Mouse (Mus musculus) heart, adult 2 months (tissue): ENCODE results near the gene Nrap.
"Not testable (repeated sequence)": the region's sequence is repeated elsewhere in the genome, so short reads cannot be mapped to it uniquely, and the experiment has no call there.

ENCODE experiments used
- CTCF ChIP-seq: fragments of 200-600 bp; IDR thresholded peaks from 2 replicates; pipeline ENCODE4 v1.8.1; 2022; ENCODE audit warnings: antibody characterized with exemption, mild to moderate bottlenecking, moderate library complexity
- EP300 ChIP-seq: fragments of 200-500 bp; IDR thresholded peaks from 2 replicates; pipeline ENCODE4 v1.6.1; 2011; ENCODE audit warnings: low read depth, low read length, control low read depth; ENCODE audit not compliant: insufficient read depth
- POLR2A ChIP-seq: fragments of 200-500 bp; IDR thresholded peaks from 2 replicates; pipeline ENCODE4 v1.6.1; 2011; ENCODE audit warnings: mild to moderate bottlenecking, low read depth, low read length, control low read depth; ENCODE audit not compliant: insufficient read depth

DNA sequence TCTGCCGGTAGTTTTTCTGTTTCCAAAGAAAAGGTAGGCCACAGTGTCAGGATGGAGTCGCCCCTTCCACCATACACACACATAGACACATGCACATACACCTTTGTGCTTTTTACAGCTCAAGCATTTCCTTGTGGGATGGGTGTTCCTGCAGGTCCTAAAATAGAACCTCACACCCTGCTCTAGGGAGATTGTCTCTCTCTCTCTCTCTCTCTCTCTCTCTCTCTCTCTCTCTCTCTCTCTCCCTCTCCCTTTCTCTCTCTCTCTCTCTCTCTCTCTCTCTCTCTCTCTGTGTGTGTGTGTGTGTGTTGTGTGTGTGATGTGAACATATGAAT lies 32.5 kb downstream of the Nrap start:
- not testable (repeated sequence) for TF ChIP-seq POLR2A, EP300, CTCF
